Mouse (Mus musculus): ENCODE measurements at regions not wholly inside any gene's neighbourhood (a gene's known extent, or its start where the extent isn't known, plus 50 kb on each side); places are given as distances from the start of the nearest gene placed in this dataset.

- Histone ChIP-seq H3K4me1 (ENCODE audit: control insufficient read depth, insufficient read depth, low read length) (no peaks in the 10 kb centered on the region), H3K27ac (ENCODE audit: insufficient read depth, low read depth, low read length) (no peak overlapping the region), H3K4me3 (ENCODE audit: insufficient read depth, low read depth, low read length) (no peak overlapping the region)
- 47% methylated on average over 7 of the region's 7 CpGs for WGBS
- TF ChIP-seq POLR2A (IDR thresholded peaks at IDR 0.05; ENCODE audit: insufficient read depth, low read depth, low read length) (no peak), CTCF (IDR thresholded peaks at IDR 0.05; ENCODE audit: insufficient read depth, low read depth, low read length) (no peak)
Observed at GRCm38 (mm10) chr6:8897334-8897733, 50.9 kb upstream of the Nxph1 start.

GRCm38 (mm10) chr6:8898268-8898667 is 50.0 kb upstream of the Nxph1 start:
- 75% methylated on average over 3 of the region's 3 CpGs for WGBS
- no peak overlapping the region for H3K27ac ChIP-seq (ENCODE audit: insufficient read depth, low read depth, low read length)
- TF ChIP-seq CTCF (IDR thresholded peaks at IDR 0.05; ENCODE audit: insufficient read depth, low read depth, low read length) = no peak
- TF ChIP-seq POLR2A (IDR thresholded peaks at IDR 0.05; ENCODE audit: insufficient read depth, low read depth, low read length) = no peak
- no peaks in the 10 kb centered on the region for H3K4me1 ChIP-seq (ENCODE audit: control insufficient read depth, insufficient read depth, low read length)
- H3K4me3 ChIP-seq (ENCODE audit: insufficient read depth, low read depth, low read length) = no peak overlapping the region
